In genomic region chr19:44755693-44756420, GRCm38 (mm10) we compare ENCODE assay signal across 8 mouse cellular contexts. TPM values are rescaled to one million over a fixed set of nuclear protein-coding genes. Genes with fewer than 3 reads are reported as not detected.
DNase-seq lines count a peak whose midpoint lies in the region; ATAC-seq and TF ChIP-seq lines count a peak whose summit lies in the region.

Gene Pax2, plus strand, starts transcription at chr19:44756045.

- CTCF ChIA-PET in Patski (lab: Charles Lee), result interaction anchor here (0.9 to 3.3 kb wide), 14 partner anchors 9 to 173 kb away, joined by 3 to 31 read pairs (median 4); no protein-coding TSS in a partner anchor

- H3K27me3 ChIP-seq in Patski, result no peaks in the 10 kb centered on the region
- peaks cover 93% of the 10 kb centered on the region for H3K27me3 ChIP-seq in heart, embryonic 11.5 days (ENCODE audit: control insufficient read depth, insufficient read depth, low read length)
- H3K27me3 ChIP-seq in kidney, embryonic 16.5 days (ENCODE audit: insufficient read depth, low read length), result peaks cover 52% of the 10 kb centered on the region
- peaks cover 91% of the 10 kb centered on the region for H3K27me3 ChIP-seq in neural tube, embryonic 11.5 days (ENCODE audit: control insufficient read depth, insufficient read depth, low read length)

- no peaks in the 10 kb centered on the region for H3K9me3 ChIP-seq in heart, embryonic 11.5 days (replicated peaks; ENCODE audit: control insufficient read depth, low read length)
- H3K9me3 ChIP-seq in kidney, embryonic 16.5 days (ENCODE audit: low read length), result no peaks in the 10 kb centered on the region
- no peaks in the 10 kb centered on the region for H3K9me3 ChIP-seq in neural tube, embryonic 11.5 days (ENCODE audit: control insufficient read depth, low read length)

- WGBS in heart, embryonic 11.5 days (ENCODE audit: insufficient replicate concordance), result under 1% methylated on average over 52 of the region's 52 CpGs
- WGBS in kidney, embryonic 16.5 days, result under 1% methylated on average over 48 of the region's 52 CpGs
- under 1% methylated on average over 52 of the region's 52 CpGs for WGBS in neural tube, embryonic 11.5 days

- no peak within 1 kb of the TSS for H3K27ac ChIP-seq in heart, embryonic 11.5 days (ENCODE audit: low read depth, low read length)
- peak within 1 kb of the TSS; percentile 98 for H3K27ac ChIP-seq in kidney, embryonic 16.5 days (ENCODE audit: low read length)
- H3K27ac ChIP-seq in neural tube, embryonic 11.5 days (ENCODE audit: low read depth, low read length), result peak within 1 kb of the TSS; percentile 78

- no peak for TF ChIP-seq CTCF in Patski (IDR thresholded peaks at IDR 0.05)

- POLR2A ChIA-PET in Patski (lab: Charles Lee), result interaction anchor here (0.6 to 12.2 kb wide), 20 partner anchors 6 to 205 kb away, joined by 3 to 191 read pairs (median 6); no protein-coding TSS in a partner anchor

- peaks cover 23% of the 10 kb centered on the region for H3K4me1 ChIP-seq in heart, embryonic 11.5 days (ENCODE audit: control insufficient read depth, insufficient read depth, low read length)
- peaks cover 36% of the 10 kb centered on the region for H3K4me1 ChIP-seq in kidney, embryonic 16.5 days (ENCODE audit: insufficient read depth, low read length)
- peaks cover 17% of the 10 kb centered on the region for H3K4me1 ChIP-seq in neural tube, embryonic 11.5 days (ENCODE audit: control insufficient read depth, insufficient read depth, low read length)

- no peak within 1 kb of the TSS for H3K9ac ChIP-seq in heart, embryonic 11.5 days (ENCODE audit: low read depth, low read length)
- H3K9ac ChIP-seq in kidney, embryonic 16.5 days (replicated peaks; ENCODE audit: low read length), result peak within 1 kb of the TSS; percentile 93
- H3K9ac ChIP-seq in neural tube, embryonic 11.5 days (ENCODE audit: low read length), result peak within 1 kb of the TSS; percentile 63

- peak; percentile 28 for ATAC-seq in Patski
- ATAC-seq in heart, embryonic 11.5 days (replicated peaks; ENCODE audit: insufficient number of reproducible peaks, low FRiP score, low TSS enrichment), result no peak
- peak; percentile 57 for ATAC-seq in kidney, embryonic 16.5 days (ENCODE audit: low FRiP score, low TSS enrichment)
- peak; percentile 56 for ATAC-seq in neural tube, embryonic 11.5 days (ENCODE audit: insufficient read depth, low FRiP score, low TSS enrichment)
- ATAC-seq in monocyte, adult 5-6 weeks (replicated peaks; ENCODE audit: insufficient number of reproducible peaks, low FRiP score, low TSS enrichment, poor library complexity, severe bottlenecking), result no peak
- no peak for ATAC-seq in granulocyte monocyte progenitor cell, adult 5-6 weeks (replicated peaks; ENCODE audit: poor library complexity, severe bottlenecking)

- H3K4me2 ChIP-seq in heart, embryonic 11.5 days, result peak within 1 kb of the TSS; percentile 59
- H3K4me2 ChIP-seq in kidney, embryonic 16.5 days (replicated peaks; ENCODE audit: low read depth, low read length), result peak within 1 kb of the TSS; percentile 78
- peak within 1 kb of the TSS; percentile 71 for H3K4me2 ChIP-seq in neural tube, embryonic 11.5 days (ENCODE audit: low read depth)

- peak; percentile 8 for DNase-seq in 3T3-L1 (ENCODE audit: low read depth, low spot score)
- no peak for DNase-seq in Patski (ENCODE audit: low read depth, low spot score)
- peak; percentile 63 for DNase-seq in neural tube, embryonic 11.5 days (ENCODE audit: low spot score)
- no peak for DNase-seq in ovary, postnatal 10 days (ENCODE audit: low spot score)

- in situ Hi-C loops in Patski (cut with MboI; ENCODE audit: low pct_unique_long_range_greater_than_20kb), result no loop called here

- peak within 1 kb of the TSS; percentile 41 for H3K4me3 ChIP-seq in heart, embryonic 11.5 days (ENCODE audit: low read depth, low read length)
- peak within 1 kb of the TSS; percentile 73 for H3K4me3 ChIP-seq in kidney, embryonic 16.5 days (ENCODE audit: low read length)
- peak within 1 kb of the TSS; percentile 47 for H3K4me3 ChIP-seq in neural tube, embryonic 11.5 days (ENCODE audit: low read depth, low read length)

- no peaks in the 10 kb centered on the region for H3K36me3 ChIP-seq in heart, embryonic 11.5 days (ENCODE audit: control insufficient read depth, insufficient read depth, low read length)
- peaks cover 4% of the 10 kb centered on the region; the same call in 1 of the 2 replicates for H3K36me3 ChIP-seq in kidney, embryonic 16.5 days (ENCODE audit: insufficient read depth, low read length)
- no peaks in the 10 kb centered on the region for H3K36me3 ChIP-seq in neural tube, embryonic 11.5 days (ENCODE audit: control insufficient read depth, insufficient read depth, low read length)

RNA-seq across cellular contexts. Expression of gene Pax2, which starts in this region (rescaled TPM):
- 198 TPM for polyA plus RNA-seq in Patski (2021)
- polyA plus RNA-seq in heart, embryonic 11.5 days (2014; fragmentation: Nextera tagmentation; extraction: Ambion mirVana), result not detected in 2 replicates
- polyA plus RNA-seq in kidney, embryonic 16.5 days (2015; fragmentation: Nextera tagmentation; extraction: Ambion mirVana), result 23.8 and 33.2 TPM in 2 replicates
- 7.4 and 8.0 TPM in 2 replicates for polyA plus RNA-seq in neural tube, embryonic 11.5 days (2014; fragmentation: Nextera tagmentation; extraction: Ambion mirVana)
- total RNA-seq in monocyte, adult 5-6 weeks (2017), result not detected in 3 replicates
- total RNA-seq in granulocyte monocyte progenitor cell, adult 5-6 weeks (2014; fragmentation: Nextera tagmentation), result not detected in 2 replicates
- total RNA-seq in granulocyte monocyte progenitor cell, adult 5-6 weeks (2017), result not detected in 2 replicates

Comparison
In these comparisons a context has a peak if more than half of its experiments do, and no peak if none do; other contexts are left out.
1. DNase-seq: peak in 3T3-L1 (single experiment) and neural tube, embryonic 11.5 days (single experiment); none in Patski (single experiment) and ovary, postnatal 10 days (single experiment).
2. ATAC-seq: peak in Patski (single experiment), kidney, embryonic 16.5 days (single experiment) and neural tube, embryonic 11.5 days (single experiment); none in heart, embryonic 11.5 days (single experiment), monocyte, adult 5-6 weeks (single experiment) and granulocyte monocyte progenitor cell, adult 5-6 weeks (single experiment).
3. Peak in every context shown above with its lines, with median percentiles within 50 percentile points of each other: H3K4me2 ChIP-seq and H3K4me3 ChIP-seq.